Mouse (Mus musculus) liver, postnatal 0 days (tissue): Measurements from ENCODE around the gene Brf1.

Source experiments
- CTCF ChIP-seq: sonication (generic); IDR thresholded peaks from 2 replicates; pipeline ENCODE4 v1.5.1; 2016; ENCODE audit warnings: antibody characterized with exemption, low read depth
- EP300 ChIP-seq: IDR thresholded peaks from 2 replicates; pipeline ENCODE4 v1.6.1; 2016; ENCODE audit warnings: antibody characterized with exemption, low read depth, mild to moderate bottlenecking

DNA sequence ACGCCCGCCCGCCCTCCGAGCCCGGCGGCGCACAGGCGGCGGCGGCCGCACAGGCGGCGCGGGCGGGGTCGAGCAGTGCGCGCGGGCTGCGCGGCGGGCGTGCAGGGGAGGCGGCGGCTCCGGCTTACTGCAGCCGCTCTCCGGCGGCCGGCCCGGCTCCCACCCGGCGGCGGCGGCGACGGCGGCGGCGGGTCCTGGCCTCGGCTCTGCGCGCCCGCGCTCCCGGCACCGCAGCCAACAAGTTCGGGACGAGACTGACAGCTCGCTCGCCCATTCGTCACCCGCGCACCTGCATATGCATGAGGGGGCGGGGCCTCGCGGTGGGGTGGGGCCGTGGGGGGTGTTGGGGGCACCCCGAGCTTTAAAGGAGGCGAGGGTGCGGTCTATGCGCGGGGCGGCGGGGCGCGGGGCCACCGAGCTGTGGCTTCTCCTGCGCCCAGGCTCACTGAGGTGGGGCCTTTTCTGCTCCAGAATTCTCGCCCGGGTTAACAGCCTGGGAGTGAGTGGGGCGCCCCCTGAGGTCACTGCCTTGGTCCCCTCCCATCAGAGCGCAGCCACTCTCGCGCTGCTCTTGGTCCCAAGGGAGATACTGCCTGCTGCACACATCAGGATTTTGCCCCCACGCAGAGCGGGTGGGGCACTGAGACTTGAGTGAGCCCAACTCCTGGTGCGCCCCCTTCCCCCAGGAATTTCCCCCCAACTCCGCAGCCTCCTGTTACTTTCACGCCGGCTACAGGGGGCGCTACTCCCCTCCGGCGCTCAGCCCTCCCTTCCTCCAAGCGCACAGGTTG is 70.7 kb downstream of the Brf1 start, which contains the start of gene Jag2:
- TF ChIP-seq CTCF (peak; percentile 38), EP300 (no peak)
